Mouse (Mus musculus) erythroblast, embryonic 14.5 days (primary cell): ENCODE measurements at regions not wholly inside any gene's neighbourhood (a gene's known extent, or its start where the extent isn't known, plus 50 kb on each side); places are given as distances from the start of the nearest gene placed in this dataset.

Source experiments
- GATA1 ChIP-seq: IDR thresholded peaks from 2 replicates; pipeline ENCODE4 v1.6.1; 2012; ENCODE audit warnings: low read length, inconsistent platforms, mixed read lengths
- TAL1 ChIP-seq: IDR thresholded peaks from 3 replicates; pipeline ENCODE4 v1.6.1; 2012; ENCODE audit warnings: low read length, inconsistent platforms, mixed read lengths

DNA sequence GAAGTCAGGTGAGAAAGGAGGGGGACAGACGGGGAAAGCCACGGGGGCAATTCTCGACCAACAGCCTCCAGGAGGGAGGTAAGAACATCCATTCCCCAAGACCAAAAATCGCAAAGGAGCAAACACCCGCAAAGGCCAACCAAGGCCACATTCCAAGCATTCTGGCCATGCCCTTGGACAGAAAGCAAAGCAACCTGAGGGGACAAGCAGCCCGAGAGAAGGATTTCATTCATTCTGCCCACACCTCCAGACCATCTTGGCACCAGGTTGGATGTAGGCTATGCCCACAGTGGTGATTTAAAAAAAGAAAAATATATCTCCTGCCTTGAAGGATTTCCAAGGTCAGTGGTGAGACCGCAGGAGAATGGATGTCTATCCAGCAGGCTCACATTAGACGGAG is 88.2 kb downstream of the Fam43a start:
- no peak for TF ChIP-seq GATA1
- no peak for TF ChIP-seq TAL1
